Mouse (Mus musculus): ENCODE results near the gene Sumo3. TPM values are rescaled to one million over a fixed set of nuclear protein-coding genes. Genes with fewer than 3 reads are reported as not detected.

Sumo3 gene
- polyA plus RNA-seq, 1 experiment, result 152 TPM

DNA sequence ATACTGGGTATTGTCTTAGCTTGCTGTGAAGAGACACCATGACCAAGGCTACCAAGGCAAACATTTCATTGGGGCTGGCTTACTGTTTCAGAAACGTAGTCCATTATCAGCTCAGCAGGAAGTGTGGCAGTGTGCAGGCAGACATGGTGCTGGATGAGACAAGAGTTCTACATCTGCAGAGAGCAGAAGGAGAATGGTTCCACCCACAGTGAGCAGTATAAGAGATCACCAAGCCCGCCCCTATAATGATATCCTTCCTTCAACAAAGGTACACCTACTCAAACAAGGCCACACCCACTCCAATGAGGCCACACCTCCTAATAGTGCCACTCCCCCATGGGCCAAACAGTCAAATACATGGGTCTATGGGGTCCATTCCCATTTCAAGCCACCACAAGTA lies 44.4 kb upstream of the Sumo3 start:
- H3K79me2 ChIP-seq (ENCODE audit: control insufficient read depth, insufficient read depth), result no peaks in the 10 kb centered on the region
- H3K4me3 ChIP-seq (ENCODE audit: insufficient read depth, poor library complexity, severe bottlenecking), result no peak overlapping the region
- TF ChIP-seq CEBPB (IDR thresholded peaks at IDR 0.05; ENCODE audit: low read depth) (no peak), FOSL1 (IDR thresholded peaks at IDR 0.05; ENCODE audit: insufficient read depth, low read length, poor library complexity, severe bottlenecking) (no peak), MAX (IDR thresholded peaks at IDR 0.05) (no peak), MYOD1 (IDR thresholded peaks at IDR 0.05; ENCODE audit: control insufficient read depth, insufficient read length, low read depth) (no peak), CTCF (IDR thresholded peaks at IDR 0.05; ENCODE audit: control insufficient read depth, insufficient read depth, insufficient read length) (no peak)

DNA sequence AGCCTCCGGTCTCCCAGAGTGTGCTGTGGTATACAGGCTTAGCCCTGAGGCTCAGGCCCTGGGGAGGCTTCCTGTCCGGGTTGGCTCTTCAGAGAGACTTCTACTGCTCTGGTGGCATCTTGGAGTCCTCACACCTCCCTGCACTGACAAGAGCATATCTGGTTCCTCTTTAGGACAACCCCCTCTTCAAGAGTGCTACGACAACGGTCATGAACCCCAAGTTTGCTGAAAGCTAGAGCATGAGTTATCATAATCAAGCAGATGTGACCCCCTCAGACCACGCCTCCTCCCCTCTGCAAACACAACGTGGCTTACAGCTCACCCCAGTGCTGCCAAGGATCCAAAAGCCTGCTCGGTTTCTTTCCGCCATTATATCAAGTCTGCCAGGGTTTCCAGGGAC lies 40.9 kb upstream of the Sumo3 start:
- H3K79me3 ChIP-seq (ENCODE audit: low read depth), result no peaks in the 10 kb centered on the region
- TF ChIP-seq FOSL1 (IDR thresholded peaks at IDR 0.05; ENCODE audit: insufficient read depth, low read length, poor library complexity, severe bottlenecking), result no peak
- TF ChIP-seq MYOG (IDR thresholded peaks at IDR 0.05; ENCODE audit: control insufficient read depth, extremely low read depth, insufficient read length), result no peak
- TF ChIP-seq MAX (IDR thresholded peaks at IDR 0.05), result no peak
- TF ChIP-seq CTCF (IDR thresholded peaks at IDR 0.05; ENCODE audit: control insufficient read depth, insufficient read depth, insufficient read length), result no peak
- no peak for TF ChIP-seq CEBPB (IDR thresholded peaks at IDR 0.05; ENCODE audit: low read depth)
- no peak for TF ChIP-seq USF1 (IDR thresholded peaks at IDR 0.05; ENCODE audit: low read depth)
- TF ChIP-seq MYOD1 (IDR thresholded peaks at IDR 0.05; ENCODE audit: control insufficient read depth, insufficient read length, low read depth), result no peak
- no peak overlapping the region for H3K4me3 ChIP-seq (ENCODE audit: insufficient read depth, poor library complexity, severe bottlenecking)
- H3K79me2 ChIP-seq (ENCODE audit: control insufficient read depth, insufficient read depth), result no peaks in the 10 kb centered on the region
- no peak overlapping the region for H3ac ChIP-seq (ENCODE audit: control insufficient read depth, insufficient read length, low read depth)
- H3K27me3 ChIP-seq (ENCODE audit: control insufficient read depth, insufficient read depth, insufficient read length), result no peaks in the 10 kb centered on the region
- H3K36me3 ChIP-seq (ENCODE audit: control insufficient read depth, insufficient read depth), result no peaks in the 10 kb centered on the region

More for the DNA sequence above, 44.4 kb upstream of the Sumo3 start:
- no peaks in the 10 kb centered on the region for H3K27me3 ChIP-seq (ENCODE audit: control insufficient read depth, insufficient read depth, insufficient read length)
- H3K36me3 ChIP-seq (ENCODE audit: control insufficient read depth, insufficient read depth), result no peaks in the 10 kb centered on the region
- H3ac ChIP-seq (ENCODE audit: control insufficient read depth, insufficient read length, low read depth), result no peak overlapping the region
- H3K79me3 ChIP-seq (ENCODE audit: low read depth), result no peaks in the 10 kb centered on the region

DNA sequence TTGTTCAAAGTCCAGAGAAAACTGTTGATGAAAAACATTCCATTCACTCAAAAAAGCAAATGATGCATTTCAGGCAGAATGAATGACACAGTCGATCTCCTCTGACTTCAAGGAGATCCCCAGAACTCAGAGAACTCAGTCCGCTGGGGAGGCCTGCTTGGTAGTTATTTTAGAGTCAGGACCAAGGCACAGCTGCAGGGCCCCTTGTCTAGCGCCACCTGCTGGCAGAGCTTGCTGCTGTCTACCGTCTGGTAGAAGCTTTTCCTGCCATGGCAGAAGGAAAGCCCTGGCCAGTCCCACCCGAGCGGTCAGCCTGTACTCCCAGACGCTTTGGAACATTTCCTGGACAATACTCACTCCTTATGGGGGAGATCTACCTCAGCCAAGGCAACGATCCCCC lies 39.2 kb upstream of the Sumo3 start:
- no peak overlapping the region for H3K4me3 ChIP-seq (ENCODE audit: insufficient read depth, poor library complexity, severe bottlenecking)
- H3ac ChIP-seq (ENCODE audit: control insufficient read depth, insufficient read length, low read depth), result no peak overlapping the region
- no peak for TF ChIP-seq CEBPB (IDR thresholded peaks at IDR 0.05; ENCODE audit: low read depth)
- TF ChIP-seq FOSL1 (IDR thresholded peaks at IDR 0.05; ENCODE audit: insufficient read depth, low read length, poor library complexity, severe bottlenecking), result no peak
- TF ChIP-seq CTCF (IDR thresholded peaks at IDR 0.05; ENCODE audit: control insufficient read depth, insufficient read depth, insufficient read length), result peak; percentile 90
- TF ChIP-seq USF1 (IDR thresholded peaks at IDR 0.05; ENCODE audit: low read depth), result no peak
- H3K79me3 ChIP-seq (ENCODE audit: low read depth), result no peaks in the 10 kb centered on the region
- H3K79me2 ChIP-seq (ENCODE audit: control insufficient read depth, insufficient read depth), result no peaks in the 10 kb centered on the region
- H3K27me3 ChIP-seq (ENCODE audit: control insufficient read depth, insufficient read depth, insufficient read length), result no peaks in the 10 kb centered on the region
- no peaks in the 10 kb centered on the region for H3K36me3 ChIP-seq (ENCODE audit: control insufficient read depth, insufficient read depth)

DNA sequence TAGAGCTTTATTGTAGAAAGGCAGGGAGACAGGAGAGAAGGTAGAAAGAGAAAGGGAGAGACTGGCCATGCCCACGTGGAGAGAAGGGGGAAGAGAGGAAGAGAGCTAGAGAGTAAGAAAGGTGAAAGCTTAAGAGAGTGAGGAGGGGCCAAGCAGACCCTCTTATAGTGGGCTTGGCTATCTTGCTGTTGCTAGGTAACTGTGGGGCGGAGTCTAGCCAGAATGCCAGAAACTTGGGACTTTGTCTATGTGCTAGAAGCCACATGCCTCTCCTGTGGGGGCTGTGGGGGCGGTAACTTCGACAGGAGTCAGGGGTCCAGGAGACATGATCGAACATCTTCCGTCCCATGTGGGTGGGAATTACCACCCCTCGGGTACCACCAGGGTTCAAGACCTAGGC lies 36.4 kb upstream of the Sumo3 start:
- H3K79me2 ChIP-seq (ENCODE audit: control insufficient read depth, insufficient read depth), result no peaks in the 10 kb centered on the region
- no peaks in the 10 kb centered on the region for H3K79me3 ChIP-seq (ENCODE audit: low read depth)
- no peaks in the 10 kb centered on the region for H3K27me3 ChIP-seq (ENCODE audit: control insufficient read depth, insufficient read depth, insufficient read length)
- no peak for TF ChIP-seq MAX (IDR thresholded peaks at IDR 0.05)
- no peak for TF ChIP-seq MYOD1 (IDR thresholded peaks at IDR 0.05; ENCODE audit: control insufficient read depth, insufficient read length, low read depth)
- TF ChIP-seq USF1 (IDR thresholded peaks at IDR 0.05; ENCODE audit: low read depth), result no peak
- TF ChIP-seq FOSL1 (IDR thresholded peaks at IDR 0.05; ENCODE audit: insufficient read depth, low read length, poor library complexity, severe bottlenecking), result no peak
- no peak for TF ChIP-seq CTCF (IDR thresholded peaks at IDR 0.05; ENCODE audit: control insufficient read depth, insufficient read depth, insufficient read length)
- no peak for TF ChIP-seq MYOG (IDR thresholded peaks at IDR 0.05; ENCODE audit: control insufficient read depth, extremely low read depth, insufficient read length)
- no peak for TF ChIP-seq CEBPB (IDR thresholded peaks at IDR 0.05; ENCODE audit: low read depth)
- H3K36me3 ChIP-seq (ENCODE audit: control insufficient read depth, insufficient read depth), result no peaks in the 10 kb centered on the region
- H3ac ChIP-seq (ENCODE audit: control insufficient read depth, insufficient read length, low read depth), result no peak overlapping the region
- H3K4me3 ChIP-seq (ENCODE audit: insufficient read depth, poor library complexity, severe bottlenecking), result no peak overlapping the region

DNA sequence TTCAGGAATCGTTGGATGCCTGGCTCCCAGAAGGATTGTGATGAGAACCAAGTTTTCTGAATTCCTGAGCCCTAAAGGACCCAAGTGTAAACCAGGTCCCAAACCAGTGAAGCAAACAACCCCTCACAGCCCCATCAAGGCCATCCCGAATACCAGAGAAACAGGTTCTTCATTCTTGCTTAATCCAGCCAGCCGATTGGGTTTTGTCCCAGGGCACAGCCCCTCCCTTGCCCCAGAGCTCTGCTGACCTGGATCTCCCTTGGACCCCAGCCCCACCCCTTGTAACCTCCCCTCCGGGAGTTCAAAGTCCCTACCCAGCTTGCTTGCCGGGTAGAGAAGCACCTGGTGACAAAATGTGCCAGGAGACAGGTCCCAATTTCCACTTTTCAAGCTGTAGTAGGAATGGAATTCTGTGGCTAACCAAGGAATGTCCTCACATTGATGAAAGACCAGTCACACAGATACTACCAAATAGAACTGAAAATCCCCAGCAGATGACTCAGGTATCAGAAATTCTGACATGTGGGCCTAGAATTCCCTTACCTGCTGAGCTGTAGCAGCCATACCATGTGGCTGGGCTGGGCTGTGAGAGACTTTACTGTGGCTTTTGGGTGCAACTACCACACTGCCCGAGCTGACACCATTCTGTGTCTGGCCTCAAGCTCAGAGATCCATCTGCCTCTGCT lies 35.8 kb upstream of the Sumo3 start:
- peak; percentile 33 for TF ChIP-seq USF1 (IDR thresholded peaks at IDR 0.05; ENCODE audit: low read depth)
- peak; percentile 99 for TF ChIP-seq MAX (IDR thresholded peaks at IDR 0.05)
- TF ChIP-seq CTCF (IDR thresholded peaks at IDR 0.05; ENCODE audit: control insufficient read depth, insufficient read depth, insufficient read length), result no peak
- TF ChIP-seq MYOG (IDR thresholded peaks at IDR 0.05; ENCODE audit: control insufficient read depth, extremely low read depth, insufficient read length), result no peak
- TF ChIP-seq FOSL1 (IDR thresholded peaks at IDR 0.05; ENCODE audit: insufficient read depth, low read length, poor library complexity, severe bottlenecking), result peak; percentile 80
- TF ChIP-seq MYOD1 (IDR thresholded peaks at IDR 0.05; ENCODE audit: control insufficient read depth, insufficient read length, low read depth), result peak; percentile 11
- TF ChIP-seq CEBPB (IDR thresholded peaks at IDR 0.05; ENCODE audit: low read depth), result peak; percentile 52
- H3K79me3 ChIP-seq (ENCODE audit: low read depth), result no peaks in the 10 kb centered on the region
- no peaks in the 10 kb centered on the region for H3K27me3 ChIP-seq (ENCODE audit: control insufficient read depth, insufficient read depth, insufficient read length)

DNA sequence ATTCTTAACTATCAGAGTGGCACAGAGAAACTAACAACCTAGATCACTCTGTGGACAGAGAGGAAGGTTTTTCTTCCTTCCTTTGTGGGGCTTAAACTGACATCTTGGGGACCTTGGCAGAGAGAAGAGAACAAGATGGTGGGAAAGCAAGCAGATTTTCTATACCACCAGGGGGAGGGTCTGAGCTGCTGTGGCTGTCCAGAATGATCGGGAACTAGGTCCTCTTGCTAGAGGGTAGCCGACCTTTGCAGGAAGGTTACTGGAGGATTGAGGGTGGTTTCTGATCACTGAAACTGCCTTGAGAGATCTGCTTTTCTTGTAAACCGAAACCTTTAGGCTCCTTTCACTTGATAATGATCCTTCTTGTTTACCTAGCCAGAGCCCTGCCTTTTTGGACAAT lies 33.7 kb upstream of the Sumo3 start:
- Histone ChIP-seq H3K36me3 (ENCODE audit: control insufficient read depth, insufficient read depth) (no peaks in the 10 kb centered on the region), H3K4me3 (ENCODE audit: insufficient read depth, poor library complexity, severe bottlenecking) (no peak overlapping the region), H3K79me2 (ENCODE audit: control insufficient read depth, insufficient read depth) (no peaks in the 10 kb centered on the region), H3ac (ENCODE audit: control insufficient read depth, insufficient read length, low read depth) (no peak overlapping the region), H3K27me3 (ENCODE audit: control insufficient read depth, insufficient read depth, insufficient read length) (no peaks in the 10 kb centered on the region), H3K79me3 (ENCODE audit: low read depth) (no peaks in the 10 kb centered on the region)
- TF ChIP-seq MYOG (IDR thresholded peaks at IDR 0.05; ENCODE audit: control insufficient read depth, extremely low read depth, insufficient read length) (no peak), USF1 (IDR thresholded peaks at IDR 0.05; ENCODE audit: low read depth) (no peak), CTCF (IDR thresholded peaks at IDR 0.05; ENCODE audit: control insufficient read depth, insufficient read depth, insufficient read length) (no peak), FOSL1 (IDR thresholded peaks at IDR 0.05; ENCODE audit: insufficient read depth, low read length, poor library complexity, severe bottlenecking) (no peak), MAX (IDR thresholded peaks at IDR 0.05) (no peak), CEBPB (IDR thresholded peaks at IDR 0.05; ENCODE audit: low read depth) (no peak), MYOD1 (IDR thresholded peaks at IDR 0.05; ENCODE audit: control insufficient read depth, insufficient read length, low read depth) (no peak)

More for the DNA sequence above, 35.8 kb upstream of the Sumo3 start:
- no peak overlapping the region for H3ac ChIP-seq (ENCODE audit: control insufficient read depth, insufficient read length, low read depth)
- no peaks in the 10 kb centered on the region for H3K79me2 ChIP-seq (ENCODE audit: control insufficient read depth, insufficient read depth)
- no peaks in the 10 kb centered on the region for H3K36me3 ChIP-seq (ENCODE audit: control insufficient read depth, insufficient read depth)
- H3K4me3 ChIP-seq (ENCODE audit: insufficient read depth, poor library complexity, severe bottlenecking), result no peak overlapping the region
